Mouse (Mus musculus): ENCODE results near the gene Tuba1a. TPM values are rescaled to one million over a fixed set of nuclear protein-coding genes. Genes with fewer than 3 reads are reported as not detected.
A peak's percentile ranks its signal among the peaks of the same experiment; 100 is the strongest.

The Tuba1a gene
- polyA plus RNA-seq, 1 experiment from 2014 or later: 945 TPM

- H3K9me3 ChIP-seq (ENCODE audit: low read length): no peaks in the 10 kb centered on the region
- TF ChIP-seq CTCF (IDR thresholded peaks at IDR 0.05): no peak
- no peak for TF ChIP-seq EP300 (IDR thresholded peaks at IDR 0.05)
- H3K9ac ChIP-seq (replicated peaks; ENCODE audit: low read depth): no peak overlapping the region
- no peak overlapping the region for H3K4me2 ChIP-seq (replicated peaks; ENCODE audit: low read depth, low read length)
- H3K4me1 ChIP-seq (ENCODE audit: insufficient read depth, low read depth, low read length): peaks cover 8% of the 10 kb centered on the region; the same call in 1 of the 2 replicates
- no peaks in the 10 kb centered on the region for H3K27me3 ChIP-seq (replicated peaks; ENCODE audit: insufficient read depth, low read length)
- H3K4me3 ChIP-seq (ENCODE audit: low read depth, low read length): no peak overlapping the region
- no peak for ATAC-seq
- no peaks in the 10 kb centered on the region for H3K36me3 ChIP-seq (ENCODE audit: insufficient read depth, low read length)
- DNase-seq (ENCODE audit: low spot score): peak; percentile 22
- 38% methylated on average over 15 of the region's 15 CpGs for WGBS
- peak overlapping the region; percentile 22; the same call in 1 of the 2 replicates for H3K27ac ChIP-seq (ENCODE audit: low read length)
These were observed 37.4 kb upstream of the Tuba1a start for GRCm38 (mm10) chr15:98990669-98991539.

- Histone ChIP-seq H3K36me3 (ENCODE audit: insufficient read depth, low read length) (no peaks in the 10 kb centered on the region), H3K4me3 (ENCODE audit: low read depth, low read length) (no peak overlapping the region), H3K9ac (replicated peaks; ENCODE audit: low read depth) (no peak overlapping the region), H3K9me3 (ENCODE audit: low read length) (no peaks in the 10 kb centered on the region), H3K4me2 (replicated peaks; ENCODE audit: low read depth, low read length) (no peak overlapping the region), H3K27ac (ENCODE audit: low read length) (no peak overlapping the region), H3K4me1 (ENCODE audit: insufficient read depth, low read depth, low read length) (peaks cover 8% of the 10 kb centered on the region; the same call in 1 of the 2 replicates), H3K27me3 (replicated peaks; ENCODE audit: insufficient read depth, low read length) (no peaks in the 10 kb centered on the region)
- no peak for DNase-seq (ENCODE audit: low spot score)
- 45% methylated on average over 12 of the region's 12 CpGs for WGBS
- no peak for ATAC-seq
- TF ChIP-seq CTCF (IDR thresholded peaks at IDR 0.05) (no peak), EP300 (IDR thresholded peaks at IDR 0.05) (no peak)
These were observed 36.4 kb upstream of the Tuba1a start for GRCm38 (mm10) chr15:98989701-98990430.

GRCm38 (mm10) chr15:98988787-98989186, 35.3 kb upstream of the Tuba1a start:
- Histone ChIP-seq H3K4me3 (ENCODE audit: low read depth, low read length) (no peak overlapping the region), H3K4me2 (replicated peaks; ENCODE audit: low read depth, low read length) (no peak overlapping the region), H3K9ac (replicated peaks; ENCODE audit: low read depth) (no peak overlapping the region), H3K4me1 (ENCODE audit: insufficient read depth, low read depth, low read length) (peaks cover 8% of the 10 kb centered on the region; the same call in 1 of the 2 replicates), H3K36me3 (ENCODE audit: insufficient read depth, low read length) (no peaks in the 10 kb centered on the region), H3K9me3 (ENCODE audit: low read length) (no peaks in the 10 kb centered on the region), H3K27ac (ENCODE audit: low read length) (no peak overlapping the region), H3K27me3 (replicated peaks; ENCODE audit: insufficient read depth, low read length) (no peaks in the 10 kb centered on the region)
- TF ChIP-seq EP300 (IDR thresholded peaks at IDR 0.05) (no peak), CTCF (IDR thresholded peaks at IDR 0.05) (no peak)
- ATAC-seq (no peak), DNase-seq (ENCODE audit: low spot score) (no peak)
- 71% methylated on average over 3 of the region's 3 CpGs for WGBS

- no peak overlapping the region for H3K4me2 ChIP-seq (replicated peaks; ENCODE audit: low read depth, low read length)
- H3K4me1 ChIP-seq (ENCODE audit: insufficient read depth, low read depth, low read length): peaks cover 8% of the 10 kb centered on the region; the same call in 1 of the 2 replicates
These were observed 34.2 kb upstream of the Tuba1a start for GRCm38 (mm10) chr15:98987661-98988181.

GRCm38 (mm10) chr15:98987077-98987630, 33.7 kb upstream of the Tuba1a start:
- Histone ChIP-seq H3K4me1 (ENCODE audit: insufficient read depth, low read depth, low read length) (peaks cover 4% of the 10 kb centered on the region; the same call in 1 of the 2 replicates), H3K4me2 (replicated peaks; ENCODE audit: low read depth, low read length) (no peak overlapping the region), H3K4me3 (ENCODE audit: low read depth, low read length) (no peak overlapping the region), H3K9ac (replicated peaks; ENCODE audit: low read depth) (no peak overlapping the region), H3K36me3 (ENCODE audit: insufficient read depth, low read length) (no peaks in the 10 kb centered on the region), H3K27me3 (replicated peaks; ENCODE audit: insufficient read depth, low read length) (no peaks in the 10 kb centered on the region), H3K9me3 (ENCODE audit: low read length) (no peaks in the 10 kb centered on the region), H3K27ac (ENCODE audit: low read length) (peak overlapping the region; percentile 99)
- ATAC-seq (peak; percentile 48), DNase-seq (ENCODE audit: low spot score) (peak; percentile 87)
- peak; percentile 31 for TF ChIP-seq EP300 (IDR thresholded peaks at IDR 0.05)
- TF ChIP-seq CTCF (IDR thresholded peaks at IDR 0.05): no peak
- 23% methylated on average over 7 of the region's 7 CpGs for WGBS

More at GRCm38 (mm10) chr15:98987661-98988181, 34.2 kb upstream of the Tuba1a start:
- Histone ChIP-seq H3K4me3 (ENCODE audit: low read depth, low read length) (no peak overlapping the region), H3K9me3 (ENCODE audit: low read length) (no peaks in the 10 kb centered on the region), H3K36me3 (ENCODE audit: insufficient read depth, low read length) (no peaks in the 10 kb centered on the region), H3K9ac (replicated peaks; ENCODE audit: low read depth) (no peak overlapping the region), H3K27ac (ENCODE audit: low read length) (peak overlapping the region; percentile 99), H3K27me3 (replicated peaks; ENCODE audit: insufficient read depth, low read length) (no peaks in the 10 kb centered on the region)
- TF ChIP-seq CTCF (IDR thresholded peaks at IDR 0.05) (no peak), EP300 (IDR thresholded peaks at IDR 0.05) (0 out of 2 replicates have a peak, but pooled peaks have one; percentile 2)
- WGBS: 43% methylated on average over 8 of the region's 8 CpGs
- DNase-seq (ENCODE audit: low spot score) (peak; percentile 57), ATAC-seq (no peak)

All from lung, postnatal 0 days (tissue).